Mouse (Mus musculus) liver, embryonic 15.5 days (tissue): ENCODE measurements around the gene Gas2. TPM values are rescaled to one million over a fixed set of nuclear protein-coding genes. Genes with fewer than 3 reads are reported as not detected.

Source experiments
- ATAC-seq: fragments of 200-750 bp; cut with Nextera tagmentation; 2 replicates; pipeline ENCODE4 v1.8.0; 2017; ENCODE audit warnings: moderate number of reproducible peaks, mild to moderate bottlenecking, moderate library complexity; ENCODE audit not compliant: insufficient read depth
- H3K27ac ChIP-seq: fragments of 300-500 bp; sonication (generic); replicated peaks from 2 replicates; pipeline ENCODE4 v1.5.1; 2015; ENCODE audit warnings: mild to moderate bottlenecking, inconsistent platforms
- H3K27me3 ChIP-seq: fragments of 300-500 bp; sonication (generic); 2 replicates; pipeline ENCODE4 v1.6.1; 2015; ENCODE audit warnings: mild to moderate bottlenecking, inconsistent platforms
- H3K36me3 ChIP-seq: fragments of 300-500 bp; sonication (generic); replicated peaks from 2 replicates; pipeline ENCODE4 v1.6.1; 2015; ENCODE audit warnings: moderate library complexity, mild to moderate bottlenecking, inconsistent platforms
- H3K4me1 ChIP-seq: fragments of 300-500 bp; sonication (generic); replicated peaks from 2 replicates; pipeline ENCODE4 v1.6.1; 2015; ENCODE audit warnings: inconsistent platforms
- H3K4me2 ChIP-seq: fragments of 300-500 bp; sonication (generic); 2 replicates; pipeline ENCODE4 v1.6.1; 2015; ENCODE audit warnings: moderate library complexity, mild to moderate bottlenecking, inconsistent platforms
- H3K4me3 ChIP-seq: fragments of 300-500 bp; sonication (generic); replicated peaks from 2 replicates; pipeline ENCODE4 v1.5.1; 2015; ENCODE audit warnings: mild to moderate bottlenecking, inconsistent platforms
- H3K9ac ChIP-seq: fragments of 300-500 bp; sonication (generic); 2 replicates; pipeline ENCODE4 v1.6.1; 2015; ENCODE audit warnings: moderate library complexity, mild to moderate bottlenecking, inconsistent platforms
- H3K9me3 ChIP-seq: fragments of 300-500 bp; sonication (generic); replicated peaks from 2 replicates; pipeline ENCODE4 v1.6.1; 2016; ENCODE audit warnings: inconsistent platforms
- WGBS: fragments of 180-500 bp; shearing (Covaris S2); methylation state at CpG from one replicate; pipeline ENCODE4 v1.1.7; 2015; ENCODE audit warnings: mixed read lengths; ENCODE audit not compliant: insufficient replicate concordance; 5-methylcytosine and 5-hydroxymethylcytosine counted together
- polyA plus RNA-seq: library from polyadenylated mRNA; unstranded; fragments of >200 nt; fragmentation: Nextera tagmentation; extraction: Ambion mirVana; gene quantifications from 2 replicates; pipeline ENCODE4 v1.2.1, GENCODE M21; 2015

Gas2 gene
- polyA plus RNA-seq, result 5.6 and 6.2 TPM in 2 replicates

DNA sequence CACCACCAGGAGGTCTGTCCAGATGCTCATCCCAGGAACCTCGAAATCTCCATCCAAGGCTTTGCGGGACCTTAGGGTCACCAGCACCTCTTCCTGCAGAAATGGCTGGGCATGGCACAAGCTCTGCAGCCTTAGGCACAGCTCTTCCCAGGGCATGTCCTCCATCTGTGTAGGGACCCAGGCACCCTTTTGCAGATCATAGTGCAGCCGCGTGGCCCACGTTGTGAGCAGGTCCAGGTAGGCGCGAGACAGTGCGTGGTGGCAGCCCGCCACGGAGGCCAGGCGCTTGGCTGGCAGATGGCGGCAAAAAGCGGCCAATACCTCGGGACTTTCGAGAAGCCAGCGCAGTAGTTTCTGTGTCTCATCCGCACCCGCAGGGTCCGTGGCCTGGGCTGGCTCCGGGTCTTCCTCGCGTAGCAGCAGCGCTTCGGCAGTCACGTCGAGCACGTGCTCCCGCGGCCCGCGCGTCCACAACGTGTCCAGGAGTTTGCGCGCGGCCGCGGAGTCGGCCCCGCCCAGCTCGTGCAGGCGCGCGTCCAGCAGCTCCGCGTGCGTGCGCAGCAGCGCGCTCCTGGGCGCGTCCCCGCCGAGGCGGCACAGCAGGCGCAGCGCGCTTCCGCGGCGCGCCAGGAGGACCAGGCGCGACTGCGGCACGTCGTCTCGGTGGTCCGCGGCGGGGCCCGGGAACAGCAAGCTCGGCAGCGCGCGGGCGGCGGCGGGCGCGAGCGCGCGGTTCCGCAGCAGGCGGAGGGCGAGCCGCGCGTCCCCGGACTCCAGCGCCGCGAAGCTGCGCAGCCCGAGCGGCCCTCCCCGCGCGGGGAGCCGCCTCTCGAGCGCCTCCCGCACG, at the start of gene Gas2:
TSS of gene Gas2 (plus strand) at position 766 of the 847 bp plus-strand sequence.
- Histone ChIP-seq H3K4me3 (peak within 1 kb of the TSS; percentile 91), H3K4me2 (peak within 1 kb of the TSS; percentile 91), H3K4me1 (peaks cover 33% of the 10 kb centered on the region), H3K27ac (peak within 1 kb of the TSS; percentile 93), H3K27me3 (no peaks in the 10 kb centered on the region), H3K9me3 (no peaks in the 10 kb centered on the region), H3K9ac (peak within 1 kb of the TSS; percentile 76), H3K36me3 (peaks cover 19% of the 10 kb centered on the region)
- ATAC-seq, result peak; percentile 87
- 8% methylated on average over 105 of the region's 105 CpGs for WGBS

DNA sequence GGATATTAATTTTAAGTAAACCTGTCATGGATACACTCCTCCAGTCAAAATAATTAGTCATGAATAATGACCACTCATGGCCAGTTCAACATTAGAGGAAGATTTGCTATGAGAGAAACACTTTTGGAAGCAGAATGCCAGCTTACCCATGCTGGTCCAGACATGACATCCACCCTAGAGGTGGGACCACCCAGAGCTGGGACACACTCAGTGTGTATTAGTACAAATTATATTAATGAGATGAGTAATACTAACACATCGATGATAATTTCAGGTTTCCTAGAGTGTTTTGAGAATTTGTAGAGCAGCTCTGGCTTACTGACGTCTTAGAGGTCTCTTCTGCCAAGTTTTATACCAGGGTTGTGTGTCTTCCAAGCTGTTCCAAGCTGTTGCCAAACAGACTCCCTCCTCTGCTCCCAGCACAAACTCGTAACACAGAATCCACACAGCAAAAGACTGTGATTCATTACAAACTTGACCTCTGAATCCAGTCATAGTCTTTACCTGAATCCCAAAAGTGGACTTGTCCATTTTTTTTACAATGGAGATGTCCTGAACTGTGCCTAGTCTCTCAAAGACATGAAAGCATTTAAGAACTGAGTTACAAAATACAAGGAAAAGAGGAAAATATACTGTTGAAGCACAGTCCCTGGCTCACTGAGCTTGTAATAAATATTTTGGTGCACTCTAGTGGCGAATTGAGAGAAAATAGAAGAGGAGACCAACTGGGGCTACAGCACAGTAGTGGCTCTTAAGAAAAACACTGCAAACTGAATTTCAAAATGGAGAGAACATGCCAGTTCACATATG, 46.1 kb upstream of the Gas2 start:
- Histone ChIP-seq H3K4me3 (no peak overlapping the region), H3K9me3 (no peaks in the 10 kb centered on the region), H3K4me1 (no peaks in the 10 kb centered on the region), H3K36me3 (no peaks in the 10 kb centered on the region), H3K27ac (no peak overlapping the region), H3K9ac (no peak overlapping the region), H3K4me2 (no peak overlapping the region), H3K27me3 (no peaks in the 10 kb centered on the region)
- WGBS, result 36% methylated on average over 4 of the region's 4 CpGs
- no peak for ATAC-seq

DNA sequence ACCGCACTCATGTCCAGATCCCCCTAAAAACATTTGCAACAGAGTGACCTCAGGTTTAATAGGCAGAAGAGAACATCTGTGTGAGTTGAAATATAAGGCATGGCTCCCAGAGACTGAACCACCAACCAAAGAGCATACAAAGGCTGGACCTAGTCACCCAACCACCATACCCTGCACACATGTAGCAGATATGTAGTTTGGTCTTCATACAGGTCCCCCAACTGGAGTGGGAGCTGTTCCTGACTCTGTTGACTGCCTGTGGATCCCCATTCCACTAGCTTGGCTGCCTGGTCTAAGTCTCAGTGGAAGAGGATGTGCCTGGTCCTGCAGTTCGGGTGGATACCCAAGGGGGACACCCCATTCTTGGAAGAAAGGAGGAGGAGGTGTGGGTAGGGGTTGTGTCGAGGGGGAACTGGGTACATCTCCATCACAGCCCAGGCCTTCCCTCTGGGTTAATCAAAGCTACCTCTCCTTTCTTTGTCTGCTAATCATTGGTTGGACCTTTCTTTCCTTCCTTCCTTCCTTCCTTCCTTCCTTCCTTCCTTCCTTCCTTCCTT, 45.5 kb upstream of the Gas2 start:
- Histone ChIP-seq H3K27me3 (no peaks in the 10 kb centered on the region), H3K9me3 (no peaks in the 10 kb centered on the region), H3K4me2 (no peak overlapping the region), H3K36me3 (no peaks in the 10 kb centered on the region), H3K4me1 (no peaks in the 10 kb centered on the region), H3K27ac (no peak overlapping the region), H3K9ac (no peak overlapping the region), H3K4me3 (no peak overlapping the region)
- WGBS, result 40% methylated on average over 3 of the region's 3 CpGs
- no peak for ATAC-seq

DNA sequence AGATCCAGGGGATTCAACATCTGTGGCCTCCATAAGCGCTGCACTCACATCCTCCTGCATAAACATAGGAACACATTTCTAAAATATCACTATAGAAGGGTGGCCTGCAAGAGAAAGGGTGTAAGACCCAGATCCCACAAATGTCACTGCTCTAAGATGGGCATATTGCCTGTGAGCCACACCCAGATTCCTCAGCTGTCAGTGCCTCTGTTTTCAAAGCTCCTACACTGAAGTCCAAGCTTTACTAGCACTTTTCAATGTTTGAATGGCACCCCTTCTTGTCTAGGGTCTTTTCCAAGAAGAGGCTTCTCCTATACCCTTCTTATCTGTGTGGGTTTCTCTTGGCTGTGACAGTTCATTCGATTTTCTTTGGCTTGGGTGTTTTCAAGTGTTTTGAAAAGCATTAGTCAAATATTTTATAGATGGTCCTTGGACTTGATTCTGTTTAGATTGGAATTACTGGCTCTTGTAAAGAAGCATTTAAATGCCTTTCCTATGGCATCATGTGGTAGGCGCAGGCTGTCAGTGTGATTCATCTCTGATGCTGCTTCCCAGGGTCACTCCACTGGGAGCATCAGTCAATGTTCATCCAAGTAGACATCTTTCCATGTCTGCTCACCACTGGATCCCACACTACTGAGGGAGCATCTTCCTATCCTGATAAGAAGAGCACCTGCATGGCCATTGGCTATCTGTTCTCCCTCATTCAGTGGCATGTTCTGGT, 43.4 kb upstream of the Gas2 start:
- Histone ChIP-seq H3K9ac (no peak overlapping the region), H3K4me2 (no peak overlapping the region), H3K4me3 (no peak overlapping the region), H3K36me3 (no peaks in the 10 kb centered on the region), H3K27me3 (no peaks in the 10 kb centered on the region), H3K9me3 (no peaks in the 10 kb centered on the region), H3K4me1 (no peaks in the 10 kb centered on the region), H3K27ac (no peak overlapping the region)
- ATAC-seq, result no peak
- WGBS, result 41% methylated on average over 3 of the region's 3 CpGs

DNA sequence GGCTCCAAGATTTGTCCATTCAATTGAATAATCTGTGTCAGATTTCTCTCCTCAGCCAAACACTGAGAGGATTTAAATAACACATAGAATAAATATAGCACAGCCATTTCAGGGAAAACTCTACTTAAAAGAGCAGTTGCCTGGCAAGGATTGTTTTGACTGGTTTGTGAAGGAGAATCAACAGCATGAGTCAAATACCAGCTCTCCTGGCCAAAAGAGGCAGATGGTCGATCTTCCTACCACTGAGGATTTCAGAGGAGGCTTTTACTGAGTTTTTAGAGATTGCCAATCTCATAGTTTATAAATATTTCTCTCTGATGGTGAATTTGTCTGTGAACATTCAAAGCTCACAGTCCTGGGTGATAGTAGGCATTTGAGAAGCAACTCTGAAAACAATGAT, 41.9 kb upstream of the Gas2 start:
- Histone ChIP-seq H3K9me3 (no peaks in the 10 kb centered on the region), H3K27me3 (no peaks in the 10 kb centered on the region), H3K36me3 (no peaks in the 10 kb centered on the region), H3K27ac (no peak overlapping the region), H3K4me3 (no peak overlapping the region), H3K9ac (no peak overlapping the region), H3K4me1 (no peaks in the 10 kb centered on the region), H3K4me2 (no peak overlapping the region)
- WGBS, result 24% methylated on average over 1 of the region's 1 CpGs
- no peak for ATAC-seq

DNA sequence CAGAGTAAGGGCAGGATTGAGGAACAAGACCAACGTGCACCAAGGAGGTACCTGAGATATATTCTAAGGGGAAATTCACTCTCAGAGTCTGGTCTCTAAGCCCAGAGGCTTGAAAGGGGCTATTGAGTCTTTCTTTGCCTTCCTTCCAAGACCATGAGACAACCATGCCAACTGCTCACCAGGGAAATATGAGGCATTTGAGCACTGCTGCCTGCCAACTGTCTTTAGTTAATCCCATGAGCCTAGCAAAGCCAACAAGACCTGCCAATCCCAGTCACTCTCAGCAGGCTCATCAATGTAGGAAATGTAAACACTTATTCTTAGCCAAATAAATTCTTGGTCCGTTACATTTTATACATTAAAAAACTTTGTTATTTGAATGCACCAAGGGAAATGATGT, 40.3 kb upstream of the Gas2 start:
- Histone ChIP-seq H3K27ac (no peak overlapping the region), H3K4me1 (no peaks in the 10 kb centered on the region), H3K9me3 (no peaks in the 10 kb centered on the region), H3K27me3 (no peaks in the 10 kb centered on the region), H3K4me2 (no peak overlapping the region), H3K36me3 (no peaks in the 10 kb centered on the region), H3K4me3 (no peak overlapping the region), H3K9ac (no peak overlapping the region)
- no peak for ATAC-seq
- WGBS, result 33% methylated on average over 2 of the region's 2 CpGs

DNA sequence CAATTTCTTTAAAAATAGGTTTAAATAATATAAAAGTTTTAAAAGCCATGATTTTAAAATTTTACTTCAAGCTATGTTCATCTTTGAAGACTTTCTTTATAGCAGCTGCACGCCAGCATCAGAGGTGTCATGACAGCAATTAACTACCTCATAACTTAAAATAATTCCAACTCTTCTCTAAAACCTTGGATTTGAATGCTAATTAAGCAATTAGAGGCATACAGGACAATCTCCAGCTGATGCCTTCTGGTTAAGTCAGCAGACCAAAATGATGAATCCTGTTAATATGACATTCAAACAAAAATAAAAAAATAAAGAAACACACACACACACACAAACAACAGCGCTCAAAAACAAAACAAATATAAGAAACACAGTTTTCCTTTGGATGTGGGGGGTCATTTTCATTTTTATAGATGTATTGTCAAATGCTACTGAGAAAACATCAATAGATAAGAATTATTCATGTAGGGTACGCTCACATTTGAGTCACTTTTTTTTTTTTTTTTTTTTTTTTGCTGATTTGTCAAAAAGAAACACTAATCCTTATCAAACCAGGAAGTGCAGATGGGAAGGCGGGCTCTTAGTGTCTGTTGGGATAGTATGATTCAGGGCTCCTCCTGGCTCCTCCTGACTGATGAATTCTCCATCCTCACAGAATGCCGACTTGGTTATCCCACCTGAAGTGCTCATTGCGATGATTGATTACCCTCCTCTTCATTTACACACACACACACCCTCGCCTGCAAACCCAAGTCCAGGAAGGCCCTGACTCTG, 38.1 kb upstream of the Gas2 start:
- no peaks in the 10 kb centered on the region for H3K36me3 ChIP-seq
- H3K27me3 ChIP-seq, result no peaks in the 10 kb centered on the region
- H3K4me2 ChIP-seq, result no peak overlapping the region
- no peak overlapping the region for H3K4me3 ChIP-seq
- ATAC-seq, result no peak
- H3K9me3 ChIP-seq, result no peaks in the 10 kb centered on the region
- H3K9ac ChIP-seq, result no peak overlapping the region
- no peaks in the 10 kb centered on the region for H3K4me1 ChIP-seq
- 59% methylated on average over 7 of the region's 7 CpGs for WGBS
- no peak overlapping the region for H3K27ac ChIP-seq

DNA sequence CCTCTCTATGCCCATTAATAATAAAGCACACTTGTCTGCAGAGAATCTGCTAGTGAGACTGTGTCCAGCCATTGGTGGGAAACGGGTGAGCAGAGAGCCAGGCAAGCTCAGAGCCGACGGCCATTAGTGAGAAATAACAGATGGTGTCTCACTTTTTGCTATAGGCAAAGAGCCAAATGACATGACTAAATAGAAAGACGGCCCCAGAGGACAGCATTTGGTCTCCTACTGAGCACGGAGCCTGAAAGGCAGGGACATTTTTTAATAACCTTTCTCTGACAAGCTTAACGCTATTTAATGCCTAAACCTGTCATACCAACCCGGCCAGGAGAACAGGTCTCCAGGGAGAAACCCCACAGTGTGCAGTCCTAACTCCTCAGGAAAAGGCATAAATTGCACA, 29.9 kb upstream of the Gas2 start:
- Histone ChIP-seq H3K9me3 (no peaks in the 10 kb centered on the region), H3K27me3 (no peaks in the 10 kb centered on the region), H3K27ac (no peak overlapping the region), H3K4me3 (no peak overlapping the region), H3K36me3 (no peaks in the 10 kb centered on the region), H3K9ac (no peak overlapping the region), H3K4me1 (no peaks in the 10 kb centered on the region), H3K4me2 (no peak overlapping the region)
- WGBS, result 58% methylated on average over 7 of the region's 7 CpGs
- no peak for ATAC-seq

DNA sequence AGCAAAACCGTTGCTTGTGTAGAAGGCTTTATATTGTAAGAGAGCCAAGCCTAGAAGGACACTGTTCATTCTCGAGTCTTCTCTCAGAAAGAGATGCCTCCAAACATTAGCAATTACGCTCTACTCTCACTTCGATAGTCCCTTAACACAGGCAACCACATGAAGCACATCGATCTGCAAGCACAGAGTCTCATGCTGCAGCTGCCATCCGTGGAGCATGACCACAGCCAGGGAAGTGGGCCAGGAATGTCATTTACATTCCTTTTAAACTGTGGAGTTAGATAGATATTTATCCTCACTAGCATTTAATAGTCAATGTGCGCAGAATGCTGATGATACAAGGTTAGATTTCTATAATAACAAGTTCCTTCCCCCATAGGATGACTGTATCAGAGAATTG, 21.3 kb upstream of the Gas2 start:
- ATAC-seq, result no peak
- 71% methylated on average over 7 of the region's 7 CpGs for WGBS
- Histone ChIP-seq H3K4me1 (no peaks in the 10 kb centered on the region), H3K27me3 (no peaks in the 10 kb centered on the region), H3K4me3 (no peak overlapping the region), H3K9me3 (no peaks in the 10 kb centered on the region), H3K9ac (no peak overlapping the region), H3K4me2 (no peak overlapping the region), H3K27ac (no peak overlapping the region), H3K36me3 (no peaks in the 10 kb centered on the region)

DNA sequence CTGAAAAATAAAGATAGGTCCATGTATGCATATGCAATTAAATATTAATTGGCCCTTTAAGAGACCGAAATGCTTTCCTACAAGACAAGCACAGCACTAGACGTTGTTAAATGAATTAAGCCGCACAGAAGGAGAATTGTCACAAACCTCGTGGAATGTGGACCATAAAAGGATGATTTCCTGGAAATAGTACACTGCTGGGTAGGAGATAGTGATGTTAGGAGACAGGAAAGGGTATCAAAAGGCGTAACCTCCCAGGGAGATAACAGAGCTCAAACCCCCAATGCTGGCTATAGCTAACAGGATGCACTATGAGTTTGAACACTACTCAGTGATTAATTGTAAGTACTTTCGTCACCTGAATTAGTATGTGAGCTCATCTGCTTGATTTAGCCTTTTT, 10.9 kb upstream of the Gas2 start:
- H3K4me3 ChIP-seq, result no peak overlapping the region
- 49% methylated on average over 6 of the region's 6 CpGs for WGBS
- no peak overlapping the region for H3K27ac ChIP-seq
- H3K4me2 ChIP-seq, result no peak overlapping the region
- no peaks in the 10 kb centered on the region for H3K36me3 ChIP-seq
- no peaks in the 10 kb centered on the region for H3K4me1 ChIP-seq
- H3K27me3 ChIP-seq, result no peaks in the 10 kb centered on the region
- ATAC-seq, result no peak
- no peaks in the 10 kb centered on the region for H3K9me3 ChIP-seq
- no peak overlapping the region for H3K9ac ChIP-seq
